Mouse (Mus musculus): ENCODE results near the gene Amd1.
A peak's percentile ranks its signal among the peaks of the same experiment; 100 is the strongest.

Amd1 gene

DNA sequence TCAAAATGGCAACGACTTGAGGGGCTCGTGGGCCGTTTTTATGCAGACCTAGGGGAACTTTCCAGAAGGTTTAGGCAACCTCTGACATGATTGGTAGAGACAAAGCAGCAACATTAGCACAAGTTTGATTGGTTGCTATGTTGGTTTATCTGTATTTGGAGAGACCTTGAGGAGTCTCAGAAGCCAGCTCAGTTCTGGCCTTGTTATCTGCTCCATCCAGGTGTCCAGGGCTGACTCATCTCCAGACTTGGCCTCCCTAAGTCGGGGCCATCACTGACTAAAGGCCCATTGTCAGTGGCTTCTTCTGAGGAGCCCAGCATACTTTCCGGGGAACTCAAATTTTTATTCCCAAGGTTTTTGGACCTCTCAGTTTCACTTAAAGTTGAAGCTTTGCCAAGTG lies 28.0 kb downstream of the Amd1 start:
- no peak for TF ChIP-seq GATA4 (IDR thresholded peaks at IDR 0.05; ENCODE audit: insufficient replicate concordance, low read length)

DNA sequence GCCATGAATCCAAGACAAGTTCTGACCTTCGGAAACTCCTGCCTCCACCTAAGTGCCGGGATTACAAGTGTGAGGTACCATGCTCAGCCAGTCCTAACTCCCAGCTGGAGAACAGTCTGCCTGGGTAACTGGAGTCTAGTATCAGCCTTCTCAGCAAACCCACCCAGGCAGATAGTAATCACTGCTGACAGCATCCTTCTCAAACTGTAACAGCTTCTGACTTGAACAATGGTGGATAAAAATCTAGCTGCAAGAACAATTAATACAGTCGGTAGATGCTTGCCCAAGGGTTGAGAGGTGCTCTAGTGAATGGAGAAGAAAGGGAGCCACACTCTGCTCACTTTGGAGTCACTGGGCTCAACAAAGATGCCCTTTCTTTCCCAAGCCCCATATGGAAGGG lies 30.8 kb downstream of the Amd1 start:
- TF ChIP-seq GATA4 (IDR thresholded peaks at IDR 0.05; ENCODE audit: insufficient replicate concordance, low read length): no peak

GRCm38 (mm10) chr10:40264920-40265319 lies 37.1 kb downstream of the Amd1 start:
- no peak for TF ChIP-seq GATA4 (IDR thresholded peaks at IDR 0.05; ENCODE audit: insufficient replicate concordance, low read length)

- TF ChIP-seq GATA4 (IDR thresholded peaks at IDR 0.05; ENCODE audit: insufficient replicate concordance, low read length): no peak
These were observed 38.3 kb downstream of the Amd1 start for GRCm38 (mm10) chr10:40263691-40264090.

DNA sequence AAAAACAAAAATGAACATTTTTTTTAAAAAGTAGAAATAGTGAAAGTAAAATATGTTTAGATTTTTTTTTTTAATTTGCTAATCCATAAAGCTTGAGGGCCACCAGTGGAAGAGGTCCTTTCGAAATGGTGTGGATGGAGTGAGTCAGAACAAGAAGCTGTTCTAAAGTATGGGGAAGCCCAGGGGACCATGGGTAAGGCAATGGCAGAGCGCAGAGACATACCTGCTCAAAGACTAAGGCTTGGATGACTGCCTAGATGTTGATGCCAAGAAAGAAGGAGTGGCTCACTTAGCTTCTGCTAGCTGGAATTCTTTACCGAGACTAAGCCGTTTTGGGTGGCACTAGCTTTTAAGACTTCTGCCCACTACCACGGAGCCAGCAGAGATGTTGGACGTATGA lies 39.8 kb downstream of the Amd1 start:
- no peak for TF ChIP-seq GATA4 (IDR thresholded peaks at IDR 0.05; ENCODE audit: insufficient replicate concordance, low read length)

GRCm38 (mm10) chr10:40260305-40260704 lies 41.7 kb downstream of the Amd1 start:
- TF ChIP-seq GATA4 (IDR thresholded peaks at IDR 0.05; ENCODE audit: insufficient replicate concordance, low read length): no peak

DNA sequence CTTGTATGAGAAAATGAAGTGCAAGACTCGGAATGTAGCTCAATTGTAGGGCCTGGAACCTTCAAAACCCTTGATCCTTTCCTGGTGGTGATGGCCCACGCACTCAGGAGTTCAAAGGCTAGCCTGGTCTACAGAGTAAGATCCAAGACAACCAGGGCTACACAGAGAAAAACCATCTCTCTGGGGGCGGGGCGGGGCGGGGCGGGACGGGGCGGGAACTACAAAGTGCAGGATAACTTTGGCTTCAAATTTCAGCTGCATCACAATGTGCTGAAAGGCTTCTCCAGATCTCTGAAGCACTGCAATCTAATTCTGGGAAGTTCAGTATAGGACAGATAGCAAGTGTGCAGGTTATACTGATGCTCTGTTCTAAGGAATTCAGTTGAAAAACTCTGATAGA lies 42.4 kb downstream of the Amd1 start:
- no peak for TF ChIP-seq GATA4 (IDR thresholded peaks at IDR 0.05; ENCODE audit: insufficient replicate concordance, low read length)

DNA sequence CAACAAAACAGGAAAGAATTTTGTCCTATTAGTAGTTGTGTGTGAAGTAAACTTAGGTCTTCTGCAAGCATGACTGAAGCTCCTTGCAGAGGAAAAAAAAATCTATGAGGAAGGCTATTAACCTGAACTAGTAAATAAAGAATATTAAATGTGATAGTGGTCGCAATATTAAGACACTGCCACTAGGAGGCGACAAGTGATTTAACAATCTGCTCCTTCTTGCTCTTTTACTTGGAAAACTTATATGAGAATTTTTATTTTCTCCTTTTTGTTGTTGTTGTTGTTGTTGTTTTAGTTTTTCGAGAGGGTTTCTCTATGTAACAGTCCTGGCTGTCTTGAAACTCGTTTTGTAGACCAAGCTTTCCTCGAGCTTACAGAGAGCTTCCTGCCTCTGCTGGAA lies 43.0 kb downstream of the Amd1 start:
- no peak for TF ChIP-seq GATA4 (IDR thresholded peaks at IDR 0.05; ENCODE audit: insufficient replicate concordance, low read length)

DNA sequence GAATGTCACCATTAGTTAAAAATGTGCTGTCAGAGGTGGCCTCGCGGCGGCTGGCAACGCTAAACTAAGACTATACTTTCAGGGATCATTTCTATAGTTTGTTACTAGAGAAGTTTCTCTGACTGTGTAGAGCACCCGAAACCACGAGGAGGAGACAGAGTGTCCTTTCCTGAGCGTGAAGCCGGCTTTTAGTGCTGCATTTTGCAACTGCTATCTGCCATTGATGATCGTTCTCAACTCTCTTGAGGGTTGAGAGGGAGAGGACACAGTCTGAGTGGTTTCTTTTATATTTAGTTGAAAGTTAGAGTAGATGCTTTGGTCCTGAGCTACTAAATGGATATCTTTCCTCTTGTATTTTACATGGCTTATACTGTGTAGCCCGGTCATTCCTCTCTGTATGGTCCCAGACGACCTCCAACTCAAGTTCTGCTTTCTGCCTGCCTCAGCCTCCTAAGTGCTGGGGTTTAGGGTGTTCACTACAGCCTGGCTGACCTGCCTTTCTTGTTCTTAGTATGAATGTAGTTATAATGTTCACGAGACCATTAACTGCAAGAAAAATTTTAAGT lies 43.5 kb downstream of the Amd1 start:
- 0 out of 2 replicates have a peak, but pooled peaks have one; percentile 8 for TF ChIP-seq GATA4 (IDR thresholded peaks at IDR 0.05; ENCODE audit: insufficient replicate concordance, low read length)

- TF ChIP-seq GATA4 (IDR thresholded peaks at IDR 0.05; ENCODE audit: insufficient replicate concordance, low read length): no peak
These were observed 44.4 kb downstream of the Amd1 start, which contains the start of gene Gtf3c6 for GRCm38 (mm10) chr10:40257414-40258255. TSS of gene Gtf3c6 (minus strand) at chr10:40258108.

- TF ChIP-seq GATA4 (IDR thresholded peaks at IDR 0.05; ENCODE audit: insufficient replicate concordance, low read length): no peak
These were observed 45.3 kb downstream of the Amd1 start for GRCm38 (mm10) chr10:40256716-40257115.

DNA sequence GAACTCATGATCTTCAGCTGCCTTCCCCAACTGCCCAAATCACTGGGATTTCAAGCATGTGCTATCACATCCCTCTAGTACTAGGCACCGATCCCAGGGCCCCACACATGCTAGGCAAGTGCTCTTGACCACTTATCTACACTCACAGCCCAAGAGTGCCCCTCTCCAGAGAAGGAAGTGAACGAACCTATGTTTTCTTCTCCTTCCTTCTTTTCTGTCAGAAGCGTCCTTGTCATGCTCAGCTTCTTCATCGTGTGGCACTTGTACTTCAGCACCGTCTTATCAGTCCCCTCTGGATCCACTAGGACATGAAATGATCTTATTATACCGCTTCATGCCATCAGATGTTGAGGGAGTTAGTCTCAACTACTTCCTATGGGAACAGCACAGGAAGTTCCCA lies 51.0 kb downstream of the Amd1 start:
- no peak for TF ChIP-seq GATA4 (IDR thresholded peaks at IDR 0.05; ENCODE audit: insufficient replicate concordance, low read length)

GRCm38 (mm10) chr10:40249625-40250024 lies 52.4 kb downstream of the Amd1 start:
- TF ChIP-seq GATA4 (IDR thresholded peaks at IDR 0.05; ENCODE audit: insufficient replicate concordance, low read length): no peak

GRCm38 (mm10) chr10:40247166-40247716 lies 54.7 kb downstream of the Amd1 start:
- TF ChIP-seq GATA4 (IDR thresholded peaks at IDR 0.05; ENCODE audit: insufficient replicate concordance, low read length): no peak

GRCm38 (mm10) chr10:40246374-40247165 lies 55.4 kb downstream of the Amd1 start, which contains the start of gene Rpf2:
TSS of gene Rpf2 (minus strand) at chr10:40247036.
- TF ChIP-seq GATA4 (IDR thresholded peaks at IDR 0.05; ENCODE audit: insufficient replicate concordance, low read length): peak; percentile 27; the same call in 1 of the 2 replicates
